Mouse (Mus musculus): Measurements from ENCODE around the gene Sco1. TPM values are rescaled to one million over a fixed set of nuclear protein-coding genes. Genes with fewer than 3 reads are reported as not detected.
"Not testable (repeated sequence)": the region's sequence is repeated elsewhere in the genome, so short reads cannot be mapped to it uniquely, and the experiment has no call there.

Gene Sco1
- total and polyA plus RNA-seq, 3 experiments = 15.4 to 32.7 (median 20.4) TPM

GRCm38 (mm10) chr11:67086467-67087164 lies 34.1 kb downstream of the Sco1 start:
- DNase-seq (ENCODE audit: extremely low read depth) = no peak
- in situ Hi-C loops (cut with MboI; ENCODE audit: low pct_ligation_motif_present, low pct_unique_long_range_greater_than_20kb, low sequenced_read_pairs) = no loop called here
- peaks cover 69% of the 10 kb centered on the region for H3K27me3 ChIP-seq (replicated peaks)
- TF ChIP-seq POLR2AphosphoS2 (IDR thresholded peaks at IDR 0.05; ENCODE audit: low read depth, low read length) (no peak), KAT2A (IDR thresholded peaks at IDR 0.05; ENCODE audit: insufficient replicate concordance, low read length) (no peak), SIN3A (IDR thresholded peaks at IDR 0.05; ENCODE audit: low read length) (no peak), TCF12 (IDR thresholded peaks at IDR 0.05; ENCODE audit: low read depth, low read length) (no peak), E2F4 (IDR thresholded peaks at IDR 0.05; ENCODE audit: insufficient replicate concordance, low read depth, low read length) (no peak)
- H3K9ac ChIP-seq (ENCODE audit: insufficient read depth, low read depth) = no peak overlapping the region
- H3K27ac ChIP-seq (ENCODE audit: insufficient read depth, low read depth) = no peak overlapping the region
- dilution Hi-C loops (cut with MboI; ENCODE audit: extremely low pct_ligation_motif_present, extremely low pct_unique_long_range_greater_than_20kb, low sequenced_read_pairs) = no loop called here
- peaks cover 8 to 13% of the 10 kb centered on the region in 2 experiments for H3K4me1 ChIP-seq (ENCODE audit: control insufficient read depth in 1 of 2, insufficient read depth in 2 of 2)
- H3K79me2 ChIP-seq (replicated peaks; ENCODE audit: control insufficient read depth, extremely low read depth, insufficient read depth, poor library complexity, severe bottlenecking) = no peaks in the 10 kb centered on the region
- no peaks in the 10 kb centered on the region for H3K9me3 ChIP-seq (replicated peaks; ENCODE audit: low read length)
- no peak overlapping the region for H3K4me2 ChIP-seq (ENCODE audit: insufficient read depth, low read depth, poor library complexity, severe bottlenecking)
- no peaks in the 10 kb centered on the region for H3K36me3 ChIP-seq (replicated peaks in 1 of 2; ENCODE audit: control insufficient read depth in 1 of 2, insufficient read depth in 1 of 2, low read length in 1 of 2)
- H3K4me3 ChIP-seq (replicated peaks in 1 of 3; ENCODE audit: low read depth in 2 of 3, low read length in 2 of 3, poor library complexity in 1 of 3) = no peak overlapping the region

GRCm38 (mm10) chr11:67087225-67087624 lies 34.8 kb downstream of the Sco1 start:
- TF ChIP-seq E2F4 (IDR thresholded peaks at IDR 0.05; ENCODE audit: insufficient replicate concordance, low read depth, low read length) (no peak), GABPA (IDR thresholded peaks at IDR 0.05; ENCODE audit: insufficient replicate concordance, low read depth, low read length) (no peak), MXI1 (IDR thresholded peaks at IDR 0.05; ENCODE audit: low read depth, low read length) (no peak), TCF12 (IDR thresholded peaks at IDR 0.05; ENCODE audit: low read depth, low read length) (no peak), USF1 (IDR thresholded peaks at IDR 0.05; ENCODE audit: low read depth, low read length) (no peak), ZC3H11A (IDR thresholded peaks at IDR 0.05; ENCODE audit: low read depth, low read length) (no peak), ZKSCAN1 (IDR thresholded peaks at IDR 0.05; ENCODE audit: borderline replicate concordance, low read depth, low read length) (no peak), POLR2AphosphoS2 (IDR thresholded peaks at IDR 0.05; ENCODE audit: low read depth, low read length) (no peak), RCOR1 (conservative IDR thresholded peaks at IDR 0.05; ENCODE audit: low read depth, low read length) (no peak)

GRCm38 (mm10) chr11:67092354-67092753 lies 39.9 kb downstream of the Sco1 start:
- DNase-seq (ENCODE audit: extremely low read depth); H3K27ac ChIP-seq (ENCODE audit: insufficient read depth, low read depth); dilution Hi-C loops (cut with MboI; ENCODE audit: extremely low pct_ligation_motif_present, extremely low pct_unique_long_range_greater_than_20kb, low sequenced_read_pairs); H3K9me3 ChIP-seq (replicated peaks; ENCODE audit: low read length); H3K4me2 ChIP-seq (ENCODE audit: insufficient read depth, low read depth, poor library complexity, severe bottlenecking); H3K9ac ChIP-seq (ENCODE audit: insufficient read depth, low read depth); H3K4me3 ChIP-seq (replicated peaks in 1 of 3; ENCODE audit: low read depth in 2 of 3, low read length in 2 of 3, poor library complexity in 1 of 3); H3K79me2 ChIP-seq (replicated peaks; ENCODE audit: control insufficient read depth, extremely low read depth, insufficient read depth, poor library complexity, severe bottlenecking); H3K4me1 ChIP-seq (ENCODE audit: control insufficient read depth in 1 of 2, insufficient read depth in 2 of 2); in situ Hi-C loops (cut with MboI; ENCODE audit: low pct_ligation_motif_present, low pct_unique_long_range_greater_than_20kb, low sequenced_read_pairs); H3K36me3 ChIP-seq (replicated peaks in 1 of 2; ENCODE audit: control insufficient read depth in 1 of 2, insufficient read depth in 1 of 2, low read length in 1 of 2): not testable (repeated sequence)
- H3K27me3 ChIP-seq (replicated peaks) = peaks cover 77% of the 10 kb centered on the region

More at GRCm38 (mm10) chr11:67087225-67087624, 34.8 kb downstream of the Sco1 start:
- Histone ChIP-seq H3K9ac (ENCODE audit: insufficient read depth, low read depth) (no peak overlapping the region), H3K27ac (ENCODE audit: insufficient read depth, low read depth) (no peak overlapping the region), H3K4me1 (ENCODE audit: control insufficient read depth in 1 of 2, insufficient read depth in 2 of 2) (peaks cover 5 to 8% of the 10 kb centered on the region in 2 experiments), H3K4me2 (ENCODE audit: insufficient read depth, low read depth, poor library complexity, severe bottlenecking) (no peak overlapping the region), H3K4me3 (replicated peaks in 1 of 3; ENCODE audit: low read depth in 2 of 3, low read length in 2 of 3, poor library complexity in 1 of 3) (no peak overlapping the region), H3K9me3 (replicated peaks; ENCODE audit: low read length) (no peaks in the 10 kb centered on the region), H3K36me3 (replicated peaks in 1 of 2; ENCODE audit: control insufficient read depth in 1 of 2, insufficient read depth in 1 of 2, low read length in 1 of 2) (no peaks in the 10 kb centered on the region), H3K79me2 (replicated peaks; ENCODE audit: control insufficient read depth, extremely low read depth, insufficient read depth, poor library complexity, severe bottlenecking) (no peaks in the 10 kb centered on the region), H3K27me3 (replicated peaks) (peaks cover 75% of the 10 kb centered on the region)
- in situ Hi-C loops (cut with MboI; ENCODE audit: low pct_ligation_motif_present, low pct_unique_long_range_greater_than_20kb, low sequenced_read_pairs) = no loop called here
- DNase-seq (ENCODE audit: extremely low read depth) = no peak
- dilution Hi-C loops (cut with MboI; ENCODE audit: extremely low pct_ligation_motif_present, extremely low pct_unique_long_range_greater_than_20kb, low sequenced_read_pairs) = no loop called here
